Mouse (Mus musculus) cortical plate, adult 2 months (tissue): Measurements from ENCODE around the gene Cul5. TPM values are rescaled to one million over a fixed set of nuclear protein-coding genes. Genes with fewer than 3 reads are reported as not detected.

Experiments
- H3K27ac ChIP-seq: fragments of 200-500 bp; 2 replicates; pipeline ENCODE4 v1.5.1; 2012; ENCODE audit warnings: low read length, control low read depth, inconsistent platforms; ENCODE audit not compliant: insufficient read depth
- H3K4me1 ChIP-seq: fragments of 200-500 bp; 2 replicates; pipeline ENCODE4 v1.6.1; 2011; ENCODE audit warnings: low read length; ENCODE audit not compliant: control insufficient read depth, insufficient read depth
- H3K4me3 ChIP-seq: fragments of 200-500 bp; 2 replicates; pipeline ENCODE4 v1.5.1; 2011; ENCODE audit warnings: mild to moderate bottlenecking, low read length, control low read depth; ENCODE audit not compliant: insufficient read depth
- CTCF ChIP-seq: fragments of 200-500 bp; IDR thresholded peaks from 2 replicates; pipeline ENCODE4 v1.5.1; 2011; ENCODE audit warnings: mild to moderate bottlenecking, control low read depth, low read length; ENCODE audit not compliant: insufficient read depth; ENCODE audit errors: extremely low read depth
- POLR2A ChIP-seq: fragments of 200-500 bp; IDR thresholded peaks from 2 replicates; pipeline ENCODE4 v1.6.1; 2011; ENCODE audit warnings: mild to moderate bottlenecking, low read length, control low read depth; ENCODE audit not compliant: insufficient read depth; ENCODE audit errors: extremely low read depth
- polyA plus RNA-seq: library from polyadenylated mRNA; depleted of rRNA; stranded (reverse); fragments of >200 nt; gene quantifications from 2 replicates; pipeline ENCODE4 v1.2.3, GENCODE M21; 2012

Cul5 gene
- polyA plus RNA-seq, 1 experiment, result 20.3 TPM

- Histone ChIP-seq H3K27ac (no peak overlapping the region), H3K4me1 (no peaks in the 10 kb centered on the region), H3K4me3 (no peak overlapping the region)
- TF ChIP-seq CTCF (no peak), POLR2A (no peak)
Measured at GRCm38 (mm10) chr9:53676921-53677320, 7.1 kb upstream of the Cul5 start.

- TF ChIP-seq POLR2A, result no peak
- TF ChIP-seq CTCF, result peak; percentile 80
- Histone ChIP-seq H3K4me3 (no peak overlapping the region), H3K27ac (no peak overlapping the region), H3K4me1 (no peaks in the 10 kb centered on the region)
Measured at GRCm38 (mm10) chr9:53673571-53673970, 3.8 kb upstream of the Cul5 start.

- H3K4me3 ChIP-seq, result peak overlapping the region; percentile 98
- H3K27ac ChIP-seq, result peak overlapping the region; percentile 100
- peaks cover 2% of the 10 kb centered on the region for H3K4me1 ChIP-seq
- peak; percentile 31 for TF ChIP-seq POLR2A
- TF ChIP-seq CTCF, result peak; percentile 58
Measured at GRCm38 (mm10) chr9:53667020-53667669, 2.7 kb downstream of the Cul5 start.

- no peak for TF ChIP-seq POLR2A
- no peak for TF ChIP-seq CTCF
- peak overlapping the region; percentile 100 for H3K27ac ChIP-seq
- peak overlapping the region; percentile 98 for H3K4me3 ChIP-seq
- H3K4me1 ChIP-seq, result peaks cover 2% of the 10 kb centered on the region
Measured at GRCm38 (mm10) chr9:53666665-53667019, 3.2 kb downstream of the Cul5 start.

GRCm38 (mm10) chr9:53665428-53665827 is 4.4 kb downstream of the Cul5 start:
- Histone ChIP-seq H3K4me3 (peak overlapping the region; percentile 98; the same call in 1 of the 2 replicates), H3K4me1 (peaks cover 2% of the 10 kb centered on the region), H3K27ac (no peak overlapping the region)
- TF ChIP-seq CTCF (no peak), POLR2A (no peak)

GRCm38 (mm10) chr9:53664819-53665218 is 5.0 kb downstream of the Cul5 start:
- no peak overlapping the region for H3K4me3 ChIP-seq
- H3K27ac ChIP-seq, result no peak overlapping the region
- peaks cover 2% of the 10 kb centered on the region for H3K4me1 ChIP-seq
- TF ChIP-seq POLR2A (no peak), CTCF (no peak)

- no peak for TF ChIP-seq CTCF
- TF ChIP-seq POLR2A, result no peak
- H3K4me1 ChIP-seq, result no peaks in the 10 kb centered on the region
- H3K4me3 ChIP-seq, result no peak overlapping the region
- H3K27ac ChIP-seq, result no peak overlapping the region
Measured at GRCm38 (mm10) chr9:53634796-53635195, 35.0 kb downstream of the Cul5 start.

GRCm38 (mm10) chr9:53615246-53615645 is 54.6 kb downstream of the Cul5 start:
- TF ChIP-seq POLR2A (no peak), CTCF (no peak)
- no peaks in the 10 kb centered on the region for H3K4me1 ChIP-seq
- no peak overlapping the region for H3K4me3 ChIP-seq
- no peak overlapping the region for H3K27ac ChIP-seq

GRCm38 (mm10) chr9:53614286-53614685 is 55.5 kb downstream of the Cul5 start:
- H3K4me3 ChIP-seq, result no peak overlapping the region
- no peaks in the 10 kb centered on the region for H3K4me1 ChIP-seq
- TF ChIP-seq POLR2A (no peak), CTCF (no peak)
- H3K27ac ChIP-seq, result no peak overlapping the region

- Histone ChIP-seq H3K4me1 (no peaks in the 10 kb centered on the region; the same call in 1 of the 2 replicates), H3K27ac (peak within 1 kb of the TSS; percentile 53)
- peak; percentile 78 for TF ChIP-seq POLR2A
- no peak for TF ChIP-seq CTCF
Measured at GRCm38 (mm10) chr9:53609968-53610781, 59.6 kb downstream of the Cul5 start, which contains the start of gene Acat1. TSS of gene Acat1 (minus strand) at chr9:53610382.

More at GRCm38 (mm10) chr9:53609968-53610781, 59.6 kb downstream of the Cul5 start, which contains the start of gene Acat1:
- H3K4me3 ChIP-seq, result peak within 1 kb of the TSS; percentile 77
